Mouse (Mus musculus) 416B (cell line): ENCODE measurements around the gene Tdpoz2.
"Not testable (repeated sequence)": the region's sequence is repeated elsewhere in the genome, so short reads cannot be mapped to it uniquely, and the experiment has no call there.

Source experiments
- DNase-seq: peaks from one replicate; pipeline ENCODE4 v3.0.0; 2011; ENCODE audit warnings: low read depth

The Tdpoz2 gene

DNA sequence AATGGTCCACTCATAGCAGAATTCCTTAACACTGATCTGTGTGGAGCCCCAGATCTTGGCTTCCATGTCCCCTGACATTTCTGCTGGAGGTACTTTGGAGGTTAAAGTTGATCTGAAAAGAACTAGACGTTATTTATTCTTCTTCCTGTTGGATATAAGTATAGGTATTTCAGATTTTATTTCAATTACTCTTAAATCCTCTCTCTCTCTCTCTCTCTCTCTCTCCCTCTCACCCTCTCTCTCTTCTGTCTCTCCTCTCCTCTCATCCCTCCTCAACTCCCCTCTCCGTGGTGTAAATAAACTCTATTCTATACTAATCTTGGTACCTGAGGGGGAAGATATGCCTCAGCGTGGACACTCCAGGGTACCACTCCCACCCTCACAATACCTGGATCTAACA lies at the start of gene Tdpoz2:
Gene Tdpoz2, minus strand, starts transcription at position 101 of the 400 bp plus-strand sequence.
- no peak for DNase-seq

DNA sequence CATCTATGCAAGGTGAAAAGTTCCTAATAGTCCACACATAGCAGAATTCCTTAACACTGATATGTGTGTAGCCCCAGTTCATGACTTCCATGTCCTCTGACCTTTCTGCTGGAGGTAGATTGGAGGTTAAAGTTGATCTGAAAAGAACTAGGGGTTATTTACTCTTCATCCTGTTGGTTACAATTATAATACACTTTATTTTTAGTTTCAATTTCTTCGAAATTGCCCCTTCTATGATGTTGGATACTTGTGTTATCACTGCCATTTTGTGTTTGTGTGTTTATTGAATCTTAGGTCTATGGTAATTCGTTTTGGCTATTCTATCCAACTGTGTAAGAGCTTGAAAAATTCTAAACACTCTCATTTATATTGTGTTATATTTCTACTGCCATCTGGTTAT lies 40.5 kb upstream of the Tdpoz2 start, which contains the start of gene Gm37596:
Gene Gm37596, minus strand, starts transcription at position 101 of the 400 bp plus-strand sequence.
- DNase-seq = not testable (repeated sequence)

DNA sequence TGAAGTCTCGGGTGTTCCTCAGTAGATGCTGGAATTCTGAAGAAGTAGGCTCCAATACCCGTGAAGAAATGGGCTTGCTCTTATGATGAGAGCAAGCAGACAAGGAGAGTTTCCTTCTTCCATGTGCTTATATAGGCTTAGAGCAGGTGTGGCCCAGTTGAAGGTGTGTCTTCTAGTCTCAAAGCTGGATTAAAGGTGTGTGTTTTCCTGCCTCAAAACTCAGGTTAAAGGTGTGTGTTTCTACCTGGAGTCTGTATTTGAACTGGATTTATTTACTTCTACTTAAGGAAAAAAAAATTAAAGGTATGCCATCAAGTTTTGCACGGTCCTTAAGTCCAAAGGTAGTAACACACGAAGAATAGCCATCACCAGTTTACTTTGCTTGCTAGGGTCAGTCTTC lies 23.7 kb upstream of the Tdpoz2 start, which contains the start of gene Tdpoz1:
Gene Tdpoz1, minus strand, starts transcription at position 101 of the 400 bp plus-strand sequence.
- not testable (repeated sequence) for DNase-seq

DNA sequence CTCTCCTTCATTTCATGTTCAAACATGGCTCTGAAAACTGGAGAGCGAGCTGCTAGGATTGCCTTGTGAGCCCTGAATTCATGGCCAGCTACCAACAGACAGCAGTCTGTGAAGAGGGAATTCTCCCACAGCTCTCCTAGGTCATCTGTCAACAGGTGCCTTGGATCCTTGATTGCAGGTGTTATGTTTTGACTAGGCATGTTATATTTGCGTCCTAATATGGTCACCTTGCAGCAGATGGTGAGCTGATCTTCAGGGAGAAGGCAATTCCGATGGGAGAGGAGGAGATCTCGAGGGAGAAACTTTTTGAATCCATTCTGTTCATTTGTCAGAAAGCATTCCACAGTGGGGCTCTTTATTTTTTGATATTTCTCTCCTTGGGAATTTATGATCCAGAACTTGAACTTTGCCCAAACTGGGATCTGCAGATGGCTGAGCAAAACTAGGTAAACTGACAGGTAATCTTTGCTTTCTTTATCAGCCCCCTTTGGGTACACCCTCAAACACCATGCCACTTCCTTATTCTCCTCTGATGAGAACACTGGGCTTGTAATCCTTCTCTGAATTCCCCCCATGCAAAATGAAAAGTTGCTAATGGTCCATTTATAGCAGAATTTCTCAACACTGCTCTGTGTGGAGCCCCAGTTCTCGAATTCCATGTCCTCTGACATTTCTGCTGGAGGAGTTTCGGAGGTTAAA lies 18.5 kb upstream of the Tdpoz2 start:
- not testable (repeated sequence) for DNase-seq

DNA sequence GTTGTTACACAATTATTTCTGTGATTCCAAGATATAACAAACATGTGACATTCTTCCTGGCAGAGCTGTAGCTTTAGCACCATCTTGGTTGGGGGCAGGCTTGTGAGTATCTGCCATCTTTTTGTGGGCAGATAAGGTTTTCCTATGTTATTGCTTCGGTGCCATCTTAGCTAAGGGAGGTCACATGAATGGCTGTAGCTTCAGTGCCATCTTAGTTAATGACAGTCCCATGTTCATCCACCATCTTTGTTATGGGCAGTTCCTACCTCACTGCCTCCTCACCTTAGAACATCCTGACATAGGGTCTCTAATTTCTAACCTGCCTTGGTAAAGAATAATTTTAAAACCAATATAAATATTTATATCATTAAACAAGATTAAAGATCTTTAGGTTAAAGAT lies 1.8 kb upstream of the Tdpoz2 start:
- peak; percentile 5 for DNase-seq

DNA sequence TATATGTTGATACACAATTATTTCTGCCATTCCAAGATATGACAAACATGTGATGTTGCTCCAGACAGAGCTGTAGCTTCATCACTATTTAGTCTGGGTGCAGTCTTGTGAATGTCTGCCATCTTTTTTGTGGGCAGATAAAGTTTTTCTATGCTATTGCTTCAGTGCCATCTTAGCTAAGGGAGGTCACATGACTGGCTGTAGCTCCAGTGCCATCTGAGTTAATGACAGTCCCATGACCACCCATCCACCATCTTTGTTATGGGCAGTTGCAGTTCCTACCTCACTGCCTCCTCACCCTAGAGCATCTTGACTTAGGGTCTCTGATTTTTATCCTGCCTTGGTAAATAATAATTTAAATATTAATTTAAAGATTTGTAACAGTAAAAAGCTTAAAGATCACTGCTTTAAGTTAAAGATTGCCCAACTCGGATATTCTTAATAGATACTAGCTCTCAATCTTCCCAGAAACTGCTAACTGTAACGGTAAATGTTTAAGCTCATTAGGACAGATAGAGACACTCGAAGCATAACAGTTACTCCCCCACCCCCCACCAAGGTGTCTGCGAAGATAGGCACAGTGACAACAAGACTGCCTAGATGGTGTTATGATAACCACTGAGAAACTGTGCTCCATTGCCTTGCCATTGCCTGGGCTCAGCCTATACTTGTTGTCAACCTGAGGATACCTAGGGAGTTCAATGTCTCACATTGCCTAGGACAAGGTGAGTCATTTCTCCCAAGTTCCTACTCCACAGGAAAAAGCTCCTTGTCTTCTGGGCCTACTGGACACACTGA lies 21.4 kb downstream of the Tdpoz2 start:
- not testable (repeated sequence) for DNase-seq

DNA sequence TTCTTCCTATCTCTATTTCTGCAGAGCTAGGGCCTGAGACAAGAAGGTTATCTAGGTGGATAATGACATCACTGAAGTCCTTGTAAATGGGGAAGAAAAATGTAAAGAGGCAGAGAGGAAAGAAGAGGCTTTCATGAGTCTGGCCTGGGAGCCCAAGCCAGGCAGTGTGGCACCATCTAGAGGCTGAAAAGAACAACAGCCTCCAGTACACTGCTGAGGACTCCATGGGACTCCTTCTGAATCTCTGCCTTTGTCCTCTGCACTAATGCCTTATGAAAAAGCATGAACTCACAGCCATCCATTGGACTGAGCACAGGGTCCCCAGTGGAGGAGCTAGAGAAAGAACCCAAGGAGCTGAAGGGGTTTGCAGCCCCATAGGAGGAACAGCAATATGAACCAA lies 43.5 kb downstream of the Tdpoz2 start:
- DNase-seq = peak; percentile 71

DNA sequence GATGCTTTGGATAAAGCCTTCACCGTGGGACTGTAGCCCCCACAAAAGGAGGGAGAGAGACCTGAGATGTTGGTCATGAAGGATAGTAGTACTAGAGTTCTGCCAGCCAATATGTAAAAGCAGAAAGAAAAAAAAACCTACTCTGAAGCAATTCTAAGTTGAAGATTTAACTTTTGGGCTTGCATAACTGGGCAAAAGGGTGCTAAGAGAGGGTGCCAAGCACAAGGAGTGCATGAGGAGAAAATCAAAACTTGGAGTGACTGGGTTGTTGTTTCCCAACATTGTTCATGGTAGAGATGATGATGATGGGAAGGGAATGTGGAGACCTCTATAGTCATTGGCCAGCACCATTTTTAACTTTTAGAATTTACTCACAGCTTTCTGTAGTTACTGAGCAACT lies 50.6 kb downstream of the Tdpoz2 start:
- no peak for DNase-seq
